Mouse (Mus musculus): ENCODE measurements around the gene Nr5a1.

The Nr5a1 gene

DNA sequence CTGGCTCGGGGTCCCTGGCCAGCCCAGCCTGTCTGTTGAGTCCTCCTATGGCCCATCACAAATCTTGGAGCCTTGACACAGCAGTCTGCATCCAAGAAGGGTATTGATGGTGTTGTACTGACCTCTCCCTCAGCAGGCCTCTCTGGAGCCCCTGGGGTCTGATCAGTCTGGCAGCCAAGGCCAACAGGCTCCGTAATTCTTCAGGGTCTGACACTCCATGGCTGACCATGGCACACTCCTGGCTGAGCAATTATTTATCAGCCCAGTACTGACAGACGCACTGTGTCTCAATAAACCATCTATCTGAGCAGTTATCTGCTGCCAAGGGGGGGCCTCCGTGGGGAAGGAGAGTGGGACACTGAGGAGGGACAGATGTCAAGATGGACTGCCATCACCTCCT is 9.3 kb downstream of the Nr5a1 start:
- DNase-seq (ENCODE audit: extremely low spot score, low read depth, low spot score): no peak

DNA sequence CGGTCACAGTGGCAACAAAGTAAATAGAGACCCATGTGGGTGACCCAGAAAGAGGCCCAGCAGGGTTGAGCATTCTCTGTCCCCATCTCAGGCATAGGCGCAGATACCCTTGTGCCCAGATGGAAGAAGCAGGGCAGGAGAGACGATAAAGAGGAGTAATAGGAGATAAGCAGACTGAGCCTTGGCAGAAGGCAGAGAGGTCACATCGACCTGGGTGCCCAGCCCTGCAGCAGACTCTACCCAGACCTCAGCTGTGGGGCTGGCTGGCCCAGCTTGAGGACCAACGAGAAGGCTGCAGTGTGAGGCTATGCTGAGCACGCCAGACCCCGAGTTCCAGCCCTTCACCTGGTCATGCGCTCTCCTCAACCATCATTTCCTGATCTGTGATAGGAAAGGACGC is 10.0 kb downstream of the Nr5a1 start:
- no peak for DNase-seq (ENCODE audit: extremely low spot score, low read depth, low spot score)

- DNase-seq (ENCODE audit: extremely low spot score, low read depth, low spot score): no peak
Observed at GRCm38 (mm10) chr2:38700177-38700576, 14.2 kb downstream of the Nr5a1 start.

GRCm38 (mm10) chr2:38698623-38699022 is 15.7 kb downstream of the Nr5a1 start:
- no peak for DNase-seq (ENCODE audit: extremely low spot score, low read depth, low spot score)

DNA sequence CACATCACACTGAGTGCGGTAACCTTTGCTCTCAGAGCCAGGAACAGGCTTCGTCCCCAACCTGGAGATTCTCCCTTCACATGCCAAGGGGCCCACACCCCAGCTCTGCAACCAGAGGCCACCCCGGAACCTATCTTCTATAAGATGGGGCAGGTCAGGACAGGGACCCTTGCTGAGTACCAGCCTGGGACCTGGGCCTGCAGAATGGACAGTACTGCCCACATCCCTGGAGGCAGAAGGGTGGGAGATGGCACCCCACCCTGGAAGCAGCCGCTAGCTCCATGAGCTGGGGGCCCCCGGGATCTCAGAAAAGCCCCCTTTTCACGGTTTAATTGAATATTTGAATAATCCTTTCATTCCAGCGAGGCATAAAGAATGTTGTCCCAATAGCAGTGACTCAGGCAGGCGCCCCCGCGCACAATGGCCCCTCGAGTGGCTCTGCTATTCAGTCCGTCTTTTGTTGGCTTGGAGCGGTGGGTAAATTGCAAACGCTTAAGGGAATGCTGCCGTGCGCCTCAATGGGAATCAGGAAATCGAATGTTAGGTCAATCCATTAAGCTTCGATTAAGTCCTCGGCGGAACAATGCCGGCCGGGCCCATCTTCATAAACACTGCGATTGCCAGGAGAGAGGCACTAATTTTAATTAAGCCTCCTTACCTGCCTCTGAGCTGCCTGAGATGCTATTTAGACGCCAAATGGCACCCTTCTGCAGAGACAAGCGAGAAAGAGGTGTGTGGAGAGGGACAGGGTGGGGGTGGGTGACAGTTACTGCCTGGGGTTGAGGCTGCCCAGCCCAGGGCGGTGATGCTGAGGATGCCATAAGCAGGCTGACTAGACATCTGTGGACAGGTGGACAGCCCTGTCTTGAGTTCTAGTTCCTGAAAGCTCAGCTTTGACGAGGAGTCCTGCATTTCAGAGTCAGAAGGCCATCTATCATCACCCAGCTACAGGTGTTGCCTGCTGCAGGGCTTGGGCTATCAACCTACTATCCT is 16.9 kb downstream of the Nr5a1 start:
- no peak for DNase-seq (ENCODE audit: extremely low spot score, low read depth, low spot score)

DNA sequence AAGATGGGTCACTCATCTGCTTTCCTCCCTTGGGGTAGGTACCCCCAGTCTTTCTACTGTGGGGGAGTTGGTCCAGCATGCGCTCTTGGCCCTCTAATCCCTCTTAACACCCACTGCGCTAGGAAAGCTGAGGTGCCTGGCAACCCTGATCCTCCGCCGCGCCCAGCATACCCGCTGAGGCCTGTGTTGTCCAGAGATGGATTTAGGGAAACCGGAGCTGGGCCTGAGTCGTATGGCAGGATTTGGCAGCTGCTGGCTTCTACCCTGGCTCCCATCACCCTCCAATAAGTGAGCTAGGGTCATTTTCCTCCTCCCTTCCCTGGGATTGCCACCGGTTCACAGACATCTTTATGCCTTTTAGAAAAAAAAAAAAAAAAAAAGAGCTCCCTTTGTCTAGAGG is 18.6 kb downstream of the Nr5a1 start:
- no peak for DNase-seq (ENCODE audit: extremely low spot score, low read depth, low spot score)

DNA sequence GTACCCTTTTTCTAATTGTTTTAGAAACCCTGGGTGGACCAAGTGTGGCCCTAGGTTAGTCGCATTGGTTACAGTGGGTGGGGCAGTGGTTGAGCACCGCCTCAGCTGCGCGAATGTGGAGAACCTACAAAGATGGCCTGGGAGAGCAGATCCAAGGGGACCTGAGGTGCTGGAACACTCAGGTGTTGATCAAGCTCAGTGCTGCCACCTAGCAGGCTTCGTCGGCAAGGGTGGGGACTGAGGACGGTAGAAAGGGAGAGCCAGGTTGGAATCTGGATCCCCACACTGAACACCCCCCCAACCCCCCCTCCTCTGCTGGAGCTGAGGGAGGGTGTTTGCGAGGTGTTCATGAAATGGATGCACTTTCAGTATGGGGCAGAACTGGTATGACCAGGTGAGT is 22.8 kb downstream of the Nr5a1 start:
- DNase-seq (ENCODE audit: extremely low spot score, low read depth, low spot score): no peak

DNA sequence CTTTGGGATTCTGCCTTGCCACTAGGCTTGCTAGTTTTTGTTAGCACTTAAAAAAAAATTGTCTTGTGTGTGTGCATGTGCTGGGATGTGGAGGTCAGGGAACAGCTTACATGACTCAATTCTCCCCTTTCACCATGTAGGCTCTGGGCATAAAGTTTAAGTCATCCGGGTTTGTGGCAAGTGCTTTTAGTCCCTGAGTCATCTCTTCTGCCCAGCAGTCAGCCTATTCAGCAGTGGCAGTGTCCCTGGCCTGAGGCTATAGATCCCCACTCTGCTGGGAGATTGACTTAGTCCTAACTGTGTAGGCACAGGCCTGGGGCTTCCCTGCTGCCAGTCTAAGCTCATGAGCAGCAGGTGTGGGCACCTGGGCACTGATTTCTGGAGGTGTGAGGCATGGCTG is 24.5 kb downstream of the Nr5a1 start:
- no peak for DNase-seq (ENCODE audit: extremely low spot score, low read depth, low spot score)

- no peak for DNase-seq (ENCODE audit: extremely low spot score, low read depth, low spot score)
Observed at GRCm38 (mm10) chr2:38688791-38689520, 25.4 kb downstream of the Nr5a1 start.

DNA sequence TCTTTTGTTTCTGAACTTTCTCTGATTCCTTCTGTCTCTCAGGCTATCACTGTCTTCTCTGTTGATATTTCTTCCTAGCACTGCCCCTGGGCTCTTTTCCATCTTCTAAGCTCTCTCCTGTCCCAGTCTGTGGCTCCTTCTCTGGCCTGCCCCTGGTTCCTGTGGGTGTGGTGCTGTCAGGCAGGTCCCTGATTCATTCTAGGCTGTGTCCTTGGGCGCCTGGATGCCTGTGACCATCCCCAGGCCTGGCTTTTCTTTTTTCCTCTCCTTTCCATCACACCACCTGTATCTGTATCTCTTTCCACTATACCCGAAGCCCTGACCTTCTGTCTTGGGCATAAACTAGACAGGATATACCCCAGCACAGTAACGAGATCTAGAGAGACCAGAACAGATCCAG is 28.6 kb downstream of the Nr5a1 start:
- no peak for DNase-seq (ENCODE audit: extremely low spot score, low read depth, low spot score)

- DNase-seq (ENCODE audit: extremely low spot score, low read depth, low spot score): no peak
Observed at GRCm38 (mm10) chr2:38683083-38683482, 31.3 kb downstream of the Nr5a1 start.

GRCm38 (mm10) chr2:38682209-38682608 is 32.1 kb downstream of the Nr5a1 start:
- DNase-seq (ENCODE audit: extremely low spot score, low read depth, low spot score): no peak

DNA sequence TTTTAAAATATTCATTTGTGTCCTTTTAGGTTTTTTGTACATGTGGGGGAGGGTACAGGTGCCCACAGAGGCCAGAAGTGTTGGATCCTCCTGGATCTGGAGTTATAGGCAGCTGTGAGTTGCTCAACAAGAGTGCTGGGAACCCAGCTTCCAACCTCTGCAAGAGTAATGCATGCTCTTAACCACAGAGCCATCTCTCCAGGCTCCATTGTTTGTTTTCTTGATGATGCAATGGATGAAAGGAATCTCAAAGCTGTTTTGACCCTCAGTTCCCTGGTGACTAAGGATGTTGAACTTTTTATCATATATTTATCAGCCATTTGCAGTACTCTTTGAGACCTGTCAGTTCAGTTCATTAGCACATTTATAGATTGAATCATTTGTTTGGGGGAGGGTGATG is 35.4 kb downstream of the Nr5a1 start:
- no peak for DNase-seq (ENCODE audit: extremely low spot score, low read depth, low spot score)

DNA sequence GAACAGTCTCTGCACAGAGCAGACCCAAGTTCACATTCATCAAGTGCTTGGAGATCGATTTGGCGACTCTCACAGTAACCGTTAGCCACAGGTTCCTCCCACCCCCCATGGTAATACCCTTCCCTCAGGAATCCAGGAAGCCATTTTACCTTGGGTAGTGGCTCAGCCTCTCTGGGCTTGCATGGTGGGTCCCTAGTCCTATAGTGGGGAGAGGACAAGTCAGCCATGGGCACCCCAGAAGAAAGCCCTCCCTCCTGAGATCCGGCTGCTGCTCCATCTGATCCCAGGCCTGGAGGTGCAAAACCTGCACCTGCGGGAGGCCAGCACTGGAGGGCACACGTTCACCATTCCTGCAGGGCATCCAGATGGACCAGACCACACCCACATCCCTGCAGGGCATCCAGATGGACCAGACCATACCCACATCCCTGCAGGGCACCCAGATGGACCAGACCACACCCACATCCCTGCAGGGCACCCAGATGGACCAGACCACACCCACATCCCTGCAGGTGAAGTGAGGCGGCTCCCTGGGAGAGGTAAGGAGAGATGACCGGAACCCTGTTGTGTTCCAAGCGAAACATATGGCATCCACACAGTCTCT is 38.9 kb downstream of the Nr5a1 start:
- DNase-seq (ENCODE audit: extremely low spot score, low read depth, low spot score): no peak

GRCm38 (mm10) chr2:38672496-38672895 is 41.8 kb downstream of the Nr5a1 start:
- no peak for DNase-seq (ENCODE audit: extremely low spot score, low read depth, low spot score)

DNA sequence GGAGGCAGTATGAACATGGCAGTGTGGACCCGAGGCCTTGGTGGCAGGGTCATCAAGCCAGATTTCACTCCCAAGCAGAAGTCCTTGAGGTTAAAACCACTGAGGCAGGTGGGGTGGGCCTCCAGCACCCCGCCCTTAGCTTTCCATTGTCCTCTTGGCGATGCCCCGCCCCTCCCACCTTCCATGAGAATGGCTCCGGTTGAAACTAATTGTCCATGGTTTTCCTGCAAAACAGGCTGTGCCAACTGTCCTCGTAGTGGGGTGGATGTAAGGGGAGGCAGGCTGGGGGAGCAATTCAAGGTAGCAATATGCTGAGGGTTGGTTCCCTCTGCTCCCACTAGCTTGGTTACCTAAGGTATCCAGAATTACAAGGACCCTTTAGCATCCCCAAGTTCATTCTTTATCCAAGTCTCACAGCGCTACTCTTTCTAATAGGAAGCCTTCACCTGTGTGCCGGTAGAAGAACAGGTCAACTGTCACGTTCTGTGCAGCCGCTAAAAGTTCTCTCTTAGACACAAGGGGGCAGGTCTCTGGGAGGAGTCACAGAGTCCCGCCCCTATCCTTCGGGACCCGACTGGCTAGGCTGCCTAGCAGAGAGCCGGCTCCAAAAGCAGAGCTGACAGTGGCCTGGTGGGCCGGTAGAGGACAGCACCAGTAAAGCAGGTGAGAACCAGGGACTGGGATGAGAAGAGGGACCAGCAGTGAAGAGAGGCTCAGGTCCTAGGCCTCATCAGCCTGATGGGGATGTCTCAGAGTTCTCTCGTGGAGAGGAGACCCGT is 45.4 kb downstream of the Nr5a1 start:
- DNase-seq (ENCODE audit: extremely low spot score, low read depth, low spot score): no peak

GRCm38 (mm10) chr2:38661398-38661797 is 52.9 kb downstream of the Nr5a1 start:
- no peak for DNase-seq (ENCODE audit: extremely low spot score, low read depth, low spot score)

GRCm38 (mm10) chr2:38658338-38658836 is 56.0 kb downstream of the Nr5a1 start:
- no peak for DNase-seq (ENCODE audit: extremely low spot score, low read depth, low spot score)

GRCm38 (mm10) chr2:38653694-38654093 is 60.6 kb downstream of the Nr5a1 start:
- DNase-seq (ENCODE audit: extremely low spot score, low read depth, low spot score): no peak

GRCm38 (mm10) chr2:38653293-38653619 is 61.1 kb downstream of the Nr5a1 start:
- DNase-seq (ENCODE audit: extremely low spot score, low read depth, low spot score): no peak
